Mouse (Mus musculus): ENCODE measurements around the gene Gapvd1.

Gapvd1 gene

GRCm38 (mm10) chr2:34635249-34636165, 119.5 kb downstream of the Gapvd1 start:
- no peak for DNase-seq (ENCODE audit: low spot score)

- DNase-seq (ENCODE audit: low spot score) = no peak
Measured at GRCm38 (mm10) chr2:34632051-34632450, 123.0 kb downstream of the Gapvd1 start.

GRCm38 (mm10) chr2:34630445-34630844, 124.6 kb downstream of the Gapvd1 start:
- DNase-seq (ENCODE audit: low spot score) = no peak

- DNase-seq (ENCODE audit: low spot score) = no peak
Measured at GRCm38 (mm10) chr2:34629758-34630157, 125.3 kb downstream of the Gapvd1 start.

GRCm38 (mm10) chr2:34628903-34629540, 126.0 kb downstream of the Gapvd1 start:
- DNase-seq (ENCODE audit: low spot score) = no peak

GRCm38 (mm10) chr2:34627328-34628226, 127.5 kb downstream of the Gapvd1 start:
- DNase-seq (ENCODE audit: low spot score) = no peak

Data from ovary, postnatal 14 days (tissue).